Mouse (Mus musculus): ENCODE results near the gene Apex2. TPM values are rescaled to one million over a fixed set of nuclear protein-coding genes. Genes with fewer than 3 reads are reported as not detected.

Apex2 gene
- polyA plus RNA-seq, 1 experiment from 2014 or later, result 5.8 TPM

DNA sequence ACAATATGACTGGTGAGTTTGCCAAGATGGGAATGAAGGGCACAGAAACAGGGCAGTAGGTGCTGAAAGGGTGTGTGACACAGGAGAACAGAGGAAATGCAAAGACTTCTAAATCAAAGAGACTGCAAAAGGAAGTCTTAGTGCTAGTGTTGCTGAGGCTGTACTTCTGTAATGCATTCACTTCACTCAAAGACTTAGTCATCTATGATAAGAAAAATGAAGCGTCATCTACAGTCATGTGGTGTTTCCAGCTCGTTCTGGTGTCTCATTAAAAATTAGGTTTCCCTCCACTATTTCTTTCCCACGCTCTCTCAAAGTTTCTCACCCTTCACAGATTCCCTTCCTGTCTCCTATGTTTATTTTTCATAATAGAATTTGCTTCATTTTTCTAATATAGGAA lies 35.6 kb downstream of the Apex2 start:
- H3K9me3 ChIP-seq (ENCODE audit: control insufficient read depth, low read length), result no peaks in the 10 kb centered on the region
- H3K27ac ChIP-seq (replicated peaks), result no peak overlapping the region
- H3K27me3 ChIP-seq (ENCODE audit: control insufficient read depth, insufficient read depth, low read length), result no peaks in the 10 kb centered on the region
- H3K4me2 ChIP-seq (replicated peaks; ENCODE audit: low read depth), result no peak overlapping the region
- WGBS, result 75% methylated on average over 3 of the region's 3 CpGs
- DNase-seq (ENCODE audit: low spot score) (no peak), ATAC-seq (ENCODE audit: low FRiP score, low TSS enrichment) (no peak)
- H3K36me3 ChIP-seq (ENCODE audit: control insufficient read depth, insufficient read depth, low read length), result no peaks in the 10 kb centered on the region
- no peak overlapping the region for H3K9ac ChIP-seq (ENCODE audit: low read length)
- H3K4me1 ChIP-seq (replicated peaks; ENCODE audit: control insufficient read depth, insufficient read depth), result no peaks in the 10 kb centered on the region
- H3K4me3 ChIP-seq (ENCODE audit: low read depth, low read length), result no peak overlapping the region
- no peak for TF ChIP-seq CTCF (IDR thresholded peaks at IDR 0.05; ENCODE audit: low read depth)
- TF ChIP-seq EP300 (optimal IDR thresholded peaks at IDR 0.05), result no peak

DNA sequence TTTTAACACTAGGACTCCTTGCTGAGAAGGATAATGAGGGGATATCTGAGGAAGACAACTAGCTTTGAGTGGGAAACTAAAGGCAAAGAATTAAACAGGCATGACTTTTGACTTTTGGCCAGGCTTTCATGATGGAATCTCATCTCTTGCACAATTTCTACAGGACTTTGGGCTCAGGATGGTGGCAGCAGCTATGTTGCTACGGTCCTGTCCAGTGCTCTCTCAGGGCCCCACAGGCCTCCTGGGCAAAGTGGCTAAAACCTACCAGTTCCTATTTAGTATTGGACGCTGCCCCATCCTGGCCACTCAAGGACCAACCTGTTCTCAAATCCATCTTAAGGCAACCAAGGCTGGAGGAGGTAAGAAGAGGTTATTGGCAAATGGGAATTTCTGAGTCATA lies 37.7 kb downstream of the Apex2 start:
- TF ChIP-seq EP300 (optimal IDR thresholded peaks at IDR 0.05), result no peak
- no peak for TF ChIP-seq CTCF (IDR thresholded peaks at IDR 0.05; ENCODE audit: low read depth)
- Histone ChIP-seq H3K36me3 (ENCODE audit: control insufficient read depth, insufficient read depth, low read length) (no peaks in the 10 kb centered on the region), H3K27me3 (ENCODE audit: control insufficient read depth, insufficient read depth, low read length) (no peaks in the 10 kb centered on the region), H3K9ac (ENCODE audit: low read length) (no peak overlapping the region), H3K27ac (replicated peaks) (no peak overlapping the region), H3K4me3 (ENCODE audit: low read depth, low read length) (no peak overlapping the region), H3K4me2 (replicated peaks; ENCODE audit: low read depth) (no peak overlapping the region), H3K9me3 (ENCODE audit: control insufficient read depth, low read length) (no peaks in the 10 kb centered on the region), H3K4me1 (replicated peaks; ENCODE audit: control insufficient read depth, insufficient read depth) (no peaks in the 10 kb centered on the region)
- no peak for ATAC-seq (ENCODE audit: low FRiP score, low TSS enrichment)
- WGBS, result 85% methylated on average over 2 of the region's 2 CpGs
- no peak for DNase-seq (ENCODE audit: low spot score)

GRCm38 (mm10) chrX:150549639-150550038 lies 40.0 kb downstream of the Apex2 start:
- ATAC-seq (ENCODE audit: low FRiP score, low TSS enrichment) (no peak), DNase-seq (ENCODE audit: low spot score) (no peak)
- no peaks in the 10 kb centered on the region for H3K36me3 ChIP-seq (ENCODE audit: control insufficient read depth, insufficient read depth, low read length)
- no peak overlapping the region for H3K27ac ChIP-seq (replicated peaks)
- no peak overlapping the region for H3K9ac ChIP-seq (ENCODE audit: low read length)
- no peak overlapping the region for H3K4me3 ChIP-seq (ENCODE audit: low read depth, low read length)
- TF ChIP-seq EP300 (optimal IDR thresholded peaks at IDR 0.05) (no peak), CTCF (IDR thresholded peaks at IDR 0.05; ENCODE audit: low read depth) (no peak)
- no peaks in the 10 kb centered on the region for H3K9me3 ChIP-seq (ENCODE audit: control insufficient read depth, low read length)
- no peaks in the 10 kb centered on the region for H3K4me1 ChIP-seq (replicated peaks; ENCODE audit: control insufficient read depth, insufficient read depth)
- 88% methylated on average over 3 of the region's 3 CpGs for WGBS
- no peak overlapping the region for H3K4me2 ChIP-seq (replicated peaks; ENCODE audit: low read depth)
- H3K27me3 ChIP-seq (ENCODE audit: control insufficient read depth, insufficient read depth, low read length), result no peaks in the 10 kb centered on the region

DNA sequence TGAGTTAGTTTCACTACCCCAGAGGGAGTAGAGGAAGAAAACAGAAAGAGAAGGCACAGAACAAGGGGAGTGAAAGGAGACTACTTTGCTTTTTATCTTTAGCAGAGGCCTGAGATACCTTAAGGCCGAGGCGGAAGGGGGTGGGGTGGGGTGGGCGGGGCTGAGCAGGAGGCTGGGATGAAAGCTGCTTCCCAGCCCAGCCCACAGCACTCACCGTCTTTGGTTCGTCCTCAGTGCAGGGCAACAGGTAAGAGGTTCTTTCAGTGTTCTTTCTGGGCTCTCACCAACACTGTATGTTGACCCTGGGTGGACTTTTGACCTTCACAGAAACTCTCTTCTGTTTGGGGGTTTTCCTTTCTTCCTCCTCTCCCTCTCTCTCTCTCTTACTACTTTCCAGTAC lies 42.4 kb downstream of the Apex2 start, which contains the start of gene Alas2:
TSS of gene Alas2 (plus strand) at position 137 of the 400 bp plus-strand sequence.
- WGBS, result 34% methylated on average over 5 of the region's 5 CpGs
- TF ChIP-seq EP300 (optimal IDR thresholded peaks at IDR 0.05), result no peak
- TF ChIP-seq CTCF (IDR thresholded peaks at IDR 0.05; ENCODE audit: low read depth), result no peak
- no peak for ATAC-seq (ENCODE audit: low FRiP score, low TSS enrichment)

DNA sequence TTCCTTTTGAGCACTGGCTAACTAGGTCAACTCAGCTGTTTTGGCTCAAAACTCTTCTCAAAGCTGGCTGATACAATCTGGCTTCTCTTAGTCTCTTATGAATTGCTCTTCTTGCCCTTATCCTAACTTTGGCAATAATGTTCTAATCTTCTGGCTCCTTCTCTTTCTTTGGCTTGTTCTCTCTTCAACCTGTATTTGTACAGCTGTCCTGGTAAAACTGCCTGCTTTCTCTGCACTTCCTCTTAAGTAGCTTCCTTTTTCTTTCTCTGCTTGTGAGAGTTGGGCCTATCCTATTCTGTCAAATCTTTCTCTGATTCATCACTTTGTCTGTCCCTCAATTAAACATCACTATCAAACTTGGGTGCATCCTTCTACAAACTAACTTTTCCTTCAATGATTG lies 48.0 kb downstream of the Apex2 start:
- no peaks in the 10 kb centered on the region for H3K36me3 ChIP-seq (ENCODE audit: control insufficient read depth, insufficient read depth, low read length)
- no peak for TF ChIP-seq CTCF (IDR thresholded peaks at IDR 0.05; ENCODE audit: low read depth)
- no peak for TF ChIP-seq EP300 (optimal IDR thresholded peaks at IDR 0.05)
- no peak for ATAC-seq (ENCODE audit: low FRiP score, low TSS enrichment)
- no peak overlapping the region for H3K9ac ChIP-seq (ENCODE audit: low read length)
- H3K4me2 ChIP-seq (replicated peaks; ENCODE audit: low read depth), result no peak overlapping the region
- no peaks in the 10 kb centered on the region for H3K4me1 ChIP-seq (replicated peaks; ENCODE audit: control insufficient read depth, insufficient read depth)
- H3K27me3 ChIP-seq (ENCODE audit: control insufficient read depth, insufficient read depth, low read length), result no peaks in the 10 kb centered on the region
- no peak overlapping the region for H3K27ac ChIP-seq (replicated peaks)
- H3K9me3 ChIP-seq (ENCODE audit: control insufficient read depth, low read length), result no peaks in the 10 kb centered on the region
- H3K4me3 ChIP-seq (ENCODE audit: low read depth, low read length), result no peak overlapping the region
- DNase-seq (ENCODE audit: low spot score), result no peak

More for the DNA sequence above, 42.4 kb downstream of the Apex2 start, which contains the start of gene Alas2:
- Histone ChIP-seq H3K27me3 (ENCODE audit: control insufficient read depth, insufficient read depth, low read length) (no peaks in the 10 kb centered on the region), H3K4me3 (ENCODE audit: low read depth, low read length) (no peak within 1 kb of the TSS), H3K9ac (ENCODE audit: low read length) (no peak within 1 kb of the TSS), H3K9me3 (ENCODE audit: control insufficient read depth, low read length) (no peaks in the 10 kb centered on the region), H3K27ac (replicated peaks) (no peak within 1 kb of the TSS), H3K4me2 (replicated peaks; ENCODE audit: low read depth) (no peak within 1 kb of the TSS), H3K36me3 (ENCODE audit: control insufficient read depth, insufficient read depth, low read length) (no peaks in the 10 kb centered on the region), H3K4me1 (replicated peaks; ENCODE audit: control insufficient read depth, insufficient read depth) (no peaks in the 10 kb centered on the region)
- no peak for DNase-seq (ENCODE audit: low spot score)

GRCm38 (mm10) chrX:150540111-150540510 lies 49.6 kb downstream of the Apex2 start:
- Histone ChIP-seq H3K4me1 (replicated peaks; ENCODE audit: control insufficient read depth, insufficient read depth) (no peaks in the 10 kb centered on the region), H3K27ac (replicated peaks) (no peak overlapping the region), H3K36me3 (ENCODE audit: control insufficient read depth, insufficient read depth, low read length) (no peaks in the 10 kb centered on the region), H3K9ac (ENCODE audit: low read length) (no peak overlapping the region), H3K4me3 (ENCODE audit: low read depth, low read length) (no peak overlapping the region), H3K27me3 (ENCODE audit: control insufficient read depth, insufficient read depth, low read length) (no peaks in the 10 kb centered on the region), H3K9me3 (ENCODE audit: control insufficient read depth, low read length) (no peaks in the 10 kb centered on the region), H3K4me2 (replicated peaks; ENCODE audit: low read depth) (no peak overlapping the region)
- TF ChIP-seq EP300 (optimal IDR thresholded peaks at IDR 0.05), result no peak
- TF ChIP-seq CTCF (IDR thresholded peaks at IDR 0.05; ENCODE audit: low read depth), result no peak
- 90% methylated on average over 2 of the region's 2 CpGs for WGBS
- no peak for ATAC-seq (ENCODE audit: low FRiP score, low TSS enrichment)
- no peak for DNase-seq (ENCODE audit: low spot score)

Data from stomach, postnatal 0 days (tissue).